Mouse (Mus musculus): ENCODE data around the gene Zfp944. TPM values are rescaled to one million over a fixed set of nuclear protein-coding genes. Genes with fewer than 3 reads are reported as not detected.
"Not testable (repeated sequence)": the region's sequence is repeated elsewhere in the genome, so short reads cannot be mapped to it uniquely, and the experiment has no call there.

Zfp944 gene
- polyA plus RNA-seq (2012; rRNA removed) = 7.1 and 8.6 TPM in 2 replicates

DNA sequence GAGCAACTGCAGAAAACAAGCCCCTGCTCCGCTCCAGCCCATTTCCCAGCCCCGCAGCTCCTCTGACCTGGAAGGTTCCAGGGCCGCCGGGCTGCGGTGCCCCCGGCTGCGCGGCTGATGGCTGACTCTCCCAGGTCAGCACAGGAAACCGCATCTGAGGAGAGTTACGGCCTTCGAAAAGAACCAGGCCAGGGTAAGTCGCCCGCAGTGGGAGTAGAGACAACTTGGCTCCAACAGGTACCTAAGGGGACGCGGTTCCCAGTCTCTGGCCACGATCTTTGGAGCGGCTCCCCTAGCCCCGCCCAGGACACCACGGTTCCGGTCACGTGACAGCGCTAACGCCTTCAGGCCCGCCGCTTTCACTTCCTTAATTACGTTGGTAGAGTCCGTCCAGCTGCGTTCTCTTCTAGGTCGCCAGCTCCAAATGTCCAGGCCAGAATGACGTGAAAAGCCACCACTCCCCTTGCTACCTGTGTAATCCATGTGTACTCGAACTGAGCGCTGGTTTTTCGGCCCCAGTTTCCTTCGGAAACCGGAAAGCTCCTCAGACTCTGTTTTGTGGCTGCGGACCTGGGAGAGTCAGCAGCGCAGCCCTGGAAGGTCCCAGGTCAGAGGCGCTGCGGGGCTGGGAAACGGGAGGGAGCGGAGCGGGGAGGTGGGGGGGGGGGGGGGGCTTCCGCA lies at the start of gene Zfp944, which contains the start of gene Zfp758:
Zfp944 (minus strand) TSS at position 300 of the 681 bp plus-strand sequence.
Zfp758 (plus strand) TSS at position 353 of the 681 bp plus-strand sequence.
- DNase-seq (ENCODE audit: low spot score) = peak; percentile 50

- no peak for DNase-seq (ENCODE audit: low spot score)
These were observed 49.6 kb upstream of the Zfp944 start for GRCm38 (mm10) chr17:22410756-22411155.

DNA sequence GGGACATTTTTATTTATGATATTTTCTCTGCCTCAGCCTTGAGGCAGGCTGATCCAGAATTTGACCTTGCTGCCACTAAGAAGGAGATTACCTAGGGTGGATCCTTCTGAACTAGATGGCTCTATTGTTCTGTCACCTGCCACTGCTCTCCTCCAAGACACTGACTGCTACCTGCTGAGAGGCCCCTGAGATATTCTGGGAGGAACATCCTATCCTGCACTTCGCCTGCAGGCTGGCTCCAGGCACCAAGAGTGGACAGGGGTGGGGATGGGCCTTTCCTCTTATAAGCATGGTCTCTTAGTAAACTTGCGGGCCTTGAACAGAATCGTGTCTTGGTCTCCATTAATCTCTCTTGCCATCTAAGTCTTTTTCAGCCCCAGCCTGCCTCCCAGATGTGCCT lies 2.7 kb upstream of the Zfp944 start:
- no peak for DNase-seq (ENCODE audit: low spot score)

DNA sequence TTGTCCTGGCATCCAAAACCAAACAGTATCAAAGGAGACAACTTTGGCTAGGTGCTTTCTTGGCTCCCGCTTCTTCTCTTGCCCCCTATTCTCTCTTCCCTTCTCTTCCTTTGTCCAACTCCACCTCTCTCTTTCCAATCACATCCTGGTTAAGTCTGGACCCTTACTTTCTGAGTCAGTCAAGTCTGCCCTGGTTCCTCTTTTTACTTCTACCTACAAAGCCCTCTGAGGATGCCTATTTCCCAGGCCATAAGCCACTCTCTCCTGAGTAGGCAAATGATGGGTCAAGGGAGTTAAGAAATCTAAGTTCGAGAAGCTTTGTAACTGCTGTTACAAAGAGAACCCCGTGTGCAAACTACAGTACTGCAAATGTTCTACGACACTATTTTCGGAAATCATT lies 628 bp downstream of the Zfp944 start:
- DNase-seq (ENCODE audit: low spot score) = no peak

GRCm38 (mm10) chr17:22352794-22353193 lies 8.4 kb downstream of the Zfp944 start:
- DNase-seq (ENCODE audit: low spot score) = no peak

DNA sequence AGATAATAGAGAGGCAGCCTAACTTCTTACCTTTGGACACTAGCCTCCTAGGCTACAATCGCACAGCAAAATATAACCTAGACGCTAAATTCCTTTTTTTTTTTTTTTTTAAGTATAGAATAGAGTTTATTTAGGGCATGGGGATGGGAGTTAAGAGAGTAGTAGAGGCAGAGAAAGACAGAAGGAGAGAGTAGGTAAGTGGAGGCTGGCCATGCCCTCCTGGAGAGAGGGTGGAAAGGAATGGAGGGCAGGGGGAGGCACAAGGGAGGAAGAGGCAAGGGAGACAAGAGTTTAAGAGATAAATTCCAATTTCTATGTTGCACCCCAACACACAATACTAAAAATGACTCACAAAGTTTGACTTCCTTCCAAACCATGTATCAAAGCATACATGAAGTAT lies 46.0 kb downstream of the Zfp944 start:
- DNase-seq (ENCODE audit: low spot score) = not testable (repeated sequence)

- DNase-seq (ENCODE audit: low spot score) = peak; percentile 55
These were observed 46.4 kb downstream of the Zfp944 start, which contains the start of gene CT030661.1 for GRCm38 (mm10) chr17:22314730-22315226. Gene CT030661.1 (minus strand): TSS chr17:22314837.

GRCm38 (mm10) chr17:22314219-22314618 lies 47.0 kb downstream of the Zfp944 start:
- not testable (repeated sequence) for DNase-seq (ENCODE audit: low spot score)

Other genes starting within 250 kb of the Zfp944 start
- 1.4 and 1.5 TPM in 2 replicates for gene Zfp947, start 195.2 kb downstream of the Zfp944 start, polyA plus RNA-seq (2012; rRNA removed)
- gene Zfp994, start 135.8 kb downstream of the Zfp944 start, polyA plus RNA-seq (2012; rRNA removed) = 2.9 and 3.0 TPM in 2 replicates
- gene CT030661.1, start 46.6 kb downstream of the Zfp944 start, polyA plus RNA-seq (2012; rRNA removed) = 9.1 TPM in 2 replicates
- 5.6 and 6.0 TPM in 2 replicates for gene Zfp758, start 53 bp upstream of the Zfp944 start, polyA plus RNA-seq (2012; rRNA removed)
- gene Zfp946, start 62.8 kb upstream of the Zfp944 start, polyA plus RNA-seq (2012; rRNA removed) = 7.3 and 7.7 TPM in 2 replicates
- gene Vmn2r111, start 212.1 kb upstream of the Zfp944 start, polyA plus RNA-seq (2012; rRNA removed) = not detected in 2 replicates
- not detected in 2 replicates for gene Vmn2r112, start 239.6 kb upstream of the Zfp944 start, polyA plus RNA-seq (2012; rRNA removed)